Mouse (Mus musculus) WW6 (cell line): ENCODE measurements around the gene Asz1.

Experiments used
- DNase-seq: peaks from one replicate; pipeline ENCODE4 v3.0.0-alpha.2; 2013; ENCODE audit warnings: low read depth, low spot score

The Asz1 gene

GRCm38 (mm10) chr6:18108934-18109333 is at the start of gene Asz1:
TSS of gene Asz1 (minus strand) at chr6:18109061.
- DNase-seq, result no peak

- DNase-seq, result no peak
These were observed 44.2 kb upstream of the Asz1 start for GRCm38 (mm10) chr6:18153031-18153430.

- DNase-seq, result no peak
These were observed 26.4 kb upstream of the Asz1 start for GRCm38 (mm10) chr6:18135246-18135645.

- DNase-seq, result no peak
These were observed 19.2 kb upstream of the Asz1 start for GRCm38 (mm10) chr6:18128059-18128458.

GRCm38 (mm10) chr6:18127206-18127983 is 18.5 kb upstream of the Asz1 start:
- no peak for DNase-seq

GRCm38 (mm10) chr6:18096861-18097260 is 12.0 kb downstream of the Asz1 start:
- no peak for DNase-seq

GRCm38 (mm10) chr6:18089098-18089497 is 19.8 kb downstream of the Asz1 start:
- DNase-seq, result no peak

- no peak for DNase-seq
These were observed 21.6 kb downstream of the Asz1 start for GRCm38 (mm10) chr6:18087160-18087804.

- no peak for DNase-seq
These were observed 30.2 kb downstream of the Asz1 start for GRCm38 (mm10) chr6:18078615-18079014.

- DNase-seq, result no peak
These were observed 31.9 kb downstream of the Asz1 start for GRCm38 (mm10) chr6:18076986-18077385.

GRCm38 (mm10) chr6:18076577-18076976 is 32.3 kb downstream of the Asz1 start:
- DNase-seq, result no peak

GRCm38 (mm10) chr6:18057899-18058298 is 51.0 kb downstream of the Asz1 start:
- DNase-seq, result no peak

- no peak for DNase-seq
These were observed 57.2 kb downstream of the Asz1 start for GRCm38 (mm10) chr6:18051702-18052101.

- DNase-seq, result no peak
These were observed 64.6 kb downstream of the Asz1 start for GRCm38 (mm10) chr6:18044299-18044698.

GRCm38 (mm10) chr6:18043172-18043571 is 65.7 kb downstream of the Asz1 start:
- no peak for DNase-seq

- no peak for DNase-seq
These were observed 76.6 kb downstream of the Asz1 start for GRCm38 (mm10) chr6:18032271-18032670.

GRCm38 (mm10) chr6:18031509-18032010 is 77.3 kb downstream of the Asz1 start:
- no peak for DNase-seq

- no peak for DNase-seq
These were observed 77.9 kb downstream of the Asz1 start for GRCm38 (mm10) chr6:18030868-18031508.

- no peak for DNase-seq
These were observed 78.9 kb downstream of the Asz1 start, which contains the start of gene Wnt2 for GRCm38 (mm10) chr6:18029746-18030656. TSS of gene Wnt2 (minus strand) at chr6:18030585.

GRCm38 (mm10) chr6:18024133-18024794 is 84.6 kb downstream of the Asz1 start:
- DNase-seq, result no peak

GRCm38 (mm10) chr6:18013346-18013745 is 95.5 kb downstream of the Asz1 start:
- DNase-seq, result no peak
